Mouse (Mus musculus) left cerebral cortex, postnatal 10 days (tissue): ENCODE results near the gene Cdk5rap1. TPM values are rescaled to one million over a fixed set of nuclear protein-coding genes. Genes with fewer than 3 reads are reported as not detected.

Experiments
- DNase-seq, 2 experiments: peaks; one replicate each; pipeline ENCODE4 v3.0.0; 2021 to 2022; ENCODE audit warnings: low spot score in 2 of 2, mixed read lengths in 1 of 2; ENCODE audit errors: extremely low spot score in 1 of 2
- intact Hi-C: fragments of 180-260 bp; cut with DNase I; formaldehyde crosslinking; loops from one replicate; pipeline ENCODE4 v1.15.1; 2025
- total RNA-seq, 2 experiments: library from RNA; stranded (reverse); gene quantifications; 2 replicates each; pipeline ENCODE4 v1.2.3; 2021

Cdk5rap1 gene
- 10 to 100 TPM; 11.2 to 11.5 TPM for total RNA-seq

DNA sequence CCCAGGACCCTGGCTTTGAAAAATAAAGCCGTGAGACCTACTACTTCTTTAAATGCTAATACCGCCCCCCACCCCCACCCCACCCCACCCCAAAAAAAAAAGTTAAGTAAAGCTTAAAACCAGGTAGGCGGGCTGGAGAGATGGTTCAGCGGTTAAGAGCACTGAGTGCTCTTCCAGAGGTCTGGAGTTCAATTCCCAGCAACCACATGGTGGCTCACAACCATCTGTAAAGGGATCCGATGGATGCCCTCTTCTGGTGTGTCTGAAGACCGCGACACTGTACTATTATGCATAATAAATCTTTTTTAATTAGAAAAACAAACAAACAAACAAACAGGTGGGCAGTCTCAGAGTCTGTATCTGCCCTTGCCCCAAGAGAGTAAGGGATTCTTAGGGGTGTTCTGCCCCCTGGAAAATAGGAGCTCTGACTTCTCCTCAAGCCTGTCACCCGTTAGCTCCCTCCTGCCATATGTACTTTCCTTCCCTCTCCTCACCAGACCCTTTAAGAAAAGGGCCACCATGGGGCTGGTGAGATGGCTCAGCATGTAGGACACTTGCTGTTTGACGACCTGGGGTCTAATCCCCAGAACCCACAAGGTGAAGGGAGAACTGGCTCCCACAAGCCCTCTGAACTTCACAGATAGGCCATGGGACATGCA lies at the start of gene Cdk5rap1:
Gene Cdk5rap1, minus strand, starts transcription at position 169 of the 659 bp plus-strand sequence.
- intact Hi-C loops = loop anchor here (5.0 kb wide), 1 partner anchor 161 kb away; no protein-coding TSS in a partner anchor
- no peak for DNase-seq

DNA sequence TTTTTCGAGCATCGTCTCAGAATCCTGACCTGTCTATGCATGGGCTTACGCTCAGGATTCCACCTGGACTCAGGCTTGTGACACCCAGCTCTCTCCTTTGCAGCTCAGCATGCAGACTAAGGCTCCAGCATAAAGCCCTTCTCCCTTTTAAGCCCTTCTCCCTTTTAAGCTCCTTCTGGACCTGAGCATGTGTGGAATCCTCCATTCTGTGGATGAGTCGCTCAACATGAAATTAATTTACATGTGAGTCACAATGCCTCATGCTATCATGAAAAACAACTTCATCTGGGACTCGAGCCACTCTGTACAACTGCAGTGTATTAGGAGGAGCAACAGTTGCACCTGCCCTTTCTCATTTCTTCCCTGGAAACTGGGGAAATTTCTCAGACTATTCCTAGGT lies 49.4 kb upstream of the Cdk5rap1 start:
- intact Hi-C loops = no loop called here

GRCm38 (mm10) chr2:154420942-154421731 lies 48.3 kb upstream of the Cdk5rap1 start:
- peak in 1 of 2 experiments; percentile 37 for DNase-seq
- intact Hi-C loops = no loop called here

More for the DNA sequence above, 49.4 kb upstream of the Cdk5rap1 start:
- no peak for DNase-seq

GRCm38 (mm10) chr2:154419631-154420515 lies 47.1 kb upstream of the Cdk5rap1 start:
- intact Hi-C loops = no loop called here

GRCm38 (mm10) chr2:154418001-154418400 lies 45.2 kb upstream of the Cdk5rap1 start:
- DNase-seq = no peak
- intact Hi-C loops = no loop called here

More at GRCm38 (mm10) chr2:154419631-154420515, 47.1 kb upstream of the Cdk5rap1 start:
- no peak for DNase-seq

DNA sequence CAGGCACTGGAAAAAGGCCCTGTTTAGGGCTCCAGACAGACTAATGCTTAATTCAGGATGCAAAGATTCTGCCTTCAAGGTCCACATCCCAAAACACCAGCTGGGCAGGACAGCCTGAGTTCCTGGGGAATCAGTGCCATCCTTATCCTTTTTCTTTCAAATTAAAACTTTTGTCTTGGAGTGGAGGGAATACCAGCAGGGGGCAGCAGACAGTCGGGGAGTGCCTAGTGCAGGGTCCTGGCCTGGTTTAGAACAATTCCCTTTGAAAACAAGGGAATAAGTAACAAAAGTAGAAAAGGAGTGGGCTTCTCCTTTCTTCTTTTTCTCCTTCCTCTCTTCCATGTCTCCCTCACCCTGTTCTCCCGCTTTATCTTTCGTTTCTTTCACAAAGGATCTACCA lies 44.3 kb upstream of the Cdk5rap1 start:
- intact Hi-C loops = loop anchor here (1.0 kb wide), 1 partner anchor 122 kb away; no protein-coding TSS in a partner anchor
- peak in 1 of 2 experiments; percentile 82 for DNase-seq

DNA sequence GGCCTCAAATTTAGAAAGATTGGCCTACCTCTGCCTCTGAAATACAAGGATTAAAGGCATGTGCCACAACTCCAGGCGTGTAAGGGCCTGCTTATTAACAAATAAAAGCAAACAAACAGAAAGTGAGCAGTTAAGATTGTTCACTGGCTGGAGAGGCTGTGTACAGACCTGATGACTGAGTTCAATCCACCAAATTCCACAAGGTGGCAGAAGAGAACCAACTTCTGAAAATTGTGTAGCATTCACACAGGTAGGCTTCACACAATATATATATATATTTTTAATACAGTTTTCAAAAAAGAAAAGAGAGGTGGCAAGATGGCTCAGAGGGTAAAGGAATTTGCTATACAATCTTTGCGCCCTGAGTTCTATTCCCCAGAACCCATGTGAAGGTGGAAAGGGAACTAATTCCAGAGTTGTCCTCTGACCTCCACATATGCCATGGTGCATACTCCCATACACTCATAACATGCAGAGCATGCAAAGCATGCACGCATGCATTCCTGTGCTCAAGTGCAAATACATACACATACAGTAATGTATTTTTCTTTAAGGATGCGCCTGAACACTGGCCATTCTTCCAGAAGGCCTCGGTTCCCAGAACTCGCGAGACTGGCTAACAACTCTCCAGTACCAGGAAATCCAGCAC lies 39.3 kb upstream of the Cdk5rap1 start:
- DNase-seq = no peak
- intact Hi-C loops = loop anchor here (5.0 kb wide), 1 partner anchor 200 kb away; the partner anchor contains the start of genes 4930519P11Rik and Zfp341

DNA sequence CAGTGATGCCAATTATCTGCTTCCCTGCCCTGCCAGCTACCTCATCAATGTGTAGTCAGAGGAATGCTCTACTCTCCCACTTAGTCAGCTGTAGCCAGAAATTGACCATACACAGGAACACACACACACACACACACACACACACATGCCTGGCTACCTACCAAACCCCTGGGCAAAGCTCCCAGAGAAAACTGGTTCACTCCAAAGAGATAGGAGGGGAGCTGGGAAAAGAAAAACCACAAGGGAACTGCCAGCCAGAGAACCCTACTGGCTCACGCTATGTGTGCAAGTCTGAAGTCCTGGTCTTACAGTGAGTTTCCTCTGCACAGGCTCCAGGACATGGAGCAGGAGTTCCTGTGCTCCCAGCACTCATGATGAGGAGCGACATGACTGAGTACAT lies 37.5 kb upstream of the Cdk5rap1 start:
- peak in 1 of 2 experiments; percentile 66 for DNase-seq
- intact Hi-C loops = loop anchor here (5.0 kb wide), 1 partner anchor 202 kb away; the partner anchor contains the start of genes 4930519P11Rik and Zfp341

- DNase-seq = peak in 1 of 2 experiments; percentile 91
- intact Hi-C loops = no loop called here
Measured at GRCm38 (mm10) chr2:154407643-154408445, 35.0 kb upstream of the Cdk5rap1 start, which contains the start of gene Snta1. TSS of gene Snta1 (minus strand) at chr2:154408099.

DNA sequence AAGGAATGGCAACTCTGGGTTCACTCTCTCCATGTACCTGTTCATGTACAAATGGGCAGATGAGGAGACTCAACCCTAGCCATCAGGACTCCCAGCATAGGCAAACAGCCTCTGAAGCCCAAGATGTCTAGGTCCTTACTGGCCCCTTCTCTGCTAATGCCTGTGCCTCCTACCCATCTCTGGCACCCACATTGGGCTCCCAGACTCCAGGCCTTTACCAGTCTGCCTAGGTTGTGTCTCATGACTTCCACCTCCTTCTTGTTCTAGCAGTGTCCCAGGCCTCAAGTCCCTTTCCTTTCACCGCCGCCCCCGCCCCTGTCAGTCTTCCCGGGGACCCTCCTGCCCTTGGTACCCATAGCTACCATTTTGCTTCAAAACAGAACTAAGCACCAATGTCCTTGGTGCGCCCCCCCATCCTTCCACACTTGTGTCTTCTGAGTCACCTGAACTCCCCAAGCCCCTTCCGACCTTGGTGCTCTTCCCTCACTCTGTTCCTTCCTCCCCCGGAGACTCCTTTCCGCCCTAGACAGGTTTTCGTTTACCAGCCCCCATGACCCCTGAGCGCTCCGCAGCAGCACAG lies 34.3 kb upstream of the Cdk5rap1 start:
- intact Hi-C loops = no loop called here
- DNase-seq = peak in 1 of 2 experiments; percentile 46

DNA sequence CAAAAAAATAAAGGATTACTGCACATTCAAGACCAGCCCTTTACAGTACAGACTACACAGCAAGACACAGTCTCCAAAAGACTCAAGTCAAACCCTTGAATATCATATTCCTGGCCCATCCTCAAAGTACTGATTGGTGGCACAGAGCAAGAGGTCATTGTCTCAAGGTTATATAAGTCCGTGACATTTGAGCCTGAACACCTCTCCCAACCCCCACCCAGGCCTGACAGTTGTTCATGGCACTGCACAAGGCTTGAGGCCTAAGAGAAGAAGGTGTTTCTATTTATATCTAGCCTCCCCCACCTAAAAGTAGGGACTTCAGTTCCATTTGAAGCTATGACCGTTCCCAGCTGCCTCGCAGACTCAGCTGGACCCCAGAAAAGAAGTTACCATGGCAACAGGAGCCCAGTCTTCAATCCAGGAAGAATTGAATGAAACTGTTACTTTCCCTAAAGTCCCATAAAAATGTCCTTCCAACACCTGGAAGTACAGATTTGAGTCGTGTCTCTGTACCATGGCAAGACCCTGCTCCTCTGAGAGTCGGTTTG lies 32.7 kb upstream of the Cdk5rap1 start:
- intact Hi-C loops = no loop called here
- DNase-seq = no peak

DNA sequence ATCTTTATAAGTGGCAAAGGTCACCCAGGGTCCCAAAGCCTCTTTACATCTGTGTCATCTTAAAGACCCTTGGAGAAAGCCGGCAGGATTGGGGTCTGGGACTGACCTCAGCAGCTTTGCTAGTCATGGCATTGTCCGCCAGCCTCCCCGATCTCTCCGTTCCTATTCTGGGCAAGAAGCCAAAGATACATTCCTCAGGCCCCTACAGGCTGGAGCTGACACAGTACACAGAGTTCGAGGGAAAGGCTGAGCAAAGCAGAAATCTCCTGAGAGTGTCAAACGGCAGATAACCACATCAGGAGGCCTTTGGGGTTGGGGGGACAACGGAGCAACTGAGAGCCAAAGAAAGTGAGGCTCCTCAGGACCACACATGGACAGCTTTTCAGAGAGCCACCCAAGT lies 30.0 kb upstream of the Cdk5rap1 start:
- peak in 1 of 2 experiments; percentile 53 for DNase-seq
- intact Hi-C loops = no loop called here

DNA sequence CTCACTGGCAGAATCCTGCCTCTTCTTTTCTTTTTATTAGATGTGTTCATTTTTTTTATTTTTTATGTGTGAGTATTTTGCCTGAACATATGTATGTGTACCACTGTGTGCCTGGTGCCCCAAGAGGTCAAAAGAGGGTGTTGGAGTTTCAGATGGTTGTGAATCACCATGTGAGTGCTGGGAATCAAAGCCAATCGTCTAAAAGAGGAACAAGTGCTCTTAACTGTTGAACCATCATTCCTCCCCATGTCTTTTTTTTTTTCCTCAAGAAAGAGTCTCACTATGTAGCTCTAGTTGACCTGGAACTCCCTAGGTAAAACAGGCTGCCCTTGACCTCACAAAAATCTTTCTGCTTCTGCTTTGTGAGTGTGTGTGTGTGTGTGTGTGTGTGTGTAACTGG lies 29.2 kb upstream of the Cdk5rap1 start:
- no peak for DNase-seq
- intact Hi-C loops = no loop called here

- peak in 1 of 2 experiments; percentile 64 for DNase-seq
Measured at GRCm38 (mm10) chr2:154399325-154399724, 26.5 kb upstream of the Cdk5rap1 start.

DNA sequence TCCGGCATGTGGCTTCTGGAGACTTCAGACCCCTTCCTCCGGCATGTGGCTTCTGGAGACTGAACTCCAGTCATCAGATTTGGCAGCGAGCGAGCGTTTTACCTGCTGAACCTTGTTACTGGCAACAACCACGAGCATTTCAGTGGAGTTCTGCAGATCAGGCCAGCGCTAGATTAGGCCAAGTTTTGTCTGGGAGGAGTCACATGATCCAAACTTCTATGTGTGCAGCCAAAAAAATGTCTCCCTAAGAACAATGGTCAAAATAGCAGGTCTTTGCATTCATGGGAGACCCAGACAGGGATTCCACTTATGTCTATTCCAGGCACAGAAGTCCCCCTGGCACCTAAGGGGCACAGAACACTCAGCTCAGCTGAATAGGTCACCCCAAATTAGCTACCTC lies 25.5 kb upstream of the Cdk5rap1 start:
- no peak for DNase-seq
- intact Hi-C loops = no loop called here

More at GRCm38 (mm10) chr2:154399325-154399724, 26.5 kb upstream of the Cdk5rap1 start:
- intact Hi-C loops = no loop called here

GRCm38 (mm10) chr2:154396529-154396928 lies 23.7 kb upstream of the Cdk5rap1 start:
- no peak for DNase-seq
- intact Hi-C loops = no loop called here

GRCm38 (mm10) chr2:154394602-154395001 lies 21.8 kb upstream of the Cdk5rap1 start:
- intact Hi-C loops = no loop called here
- DNase-seq = no peak
